Mouse (Mus musculus): ENCODE results near the gene Polr2f. TPM values are rescaled to one million over a fixed set of nuclear protein-coding genes. Genes with fewer than 3 reads are reported as not detected.

Gene Polr2f
- total RNA-seq, 2 experiments from 2014 or later: 72.2 to 92.4 TPM

Other genes with a start within 250 kb of the Polr2f start
- not detected for gene Gm49510, start 241.3 kb upstream of the Polr2f start, total RNA-seq (2021)
- 10 to 100 TPM; 14.6 to 16.4 TPM for gene Sh3bp1, start 241.2 kb upstream of the Polr2f start, total RNA-seq (2021)
- gene Pdxp, start 227.1 kb upstream of the Polr2f start, total RNA-seq (2021): 10 to 100 TPM; 16.4 to 21.7 TPM
- 1,000 to 10,000 TPM; 1,203 to 1,363 TPM for gene Lgals1, start 214.3 kb upstream of the Polr2f start, total RNA-seq (2021)
- 10 to 100 TPM; 34.4 to 38.6 TPM for gene Nol12, start 206.1 kb upstream of the Polr2f start, total RNA-seq (2021)
- 10 to 100 TPM; 83.6 to 94.1 TPM for gene Triobp, start 193.3 kb upstream of the Polr2f start, total RNA-seq (2021)
- gene H1f0, start 112.6 kb upstream of the Polr2f start, total RNA-seq (2021): 100 to 1,000 TPM; 212 to 246 TPM
- not detected for gene Galr3, start 99.1 kb upstream of the Polr2f start, total RNA-seq (2021)
- gene Ankrd54, start 78.1 kb upstream of the Polr2f start, total RNA-seq (2021): 10 to 100 TPM; 11.6 to 13.5 TPM
- 100 to 1,000 TPM; 106 to 111 TPM for gene Eif3l, start 65.8 kb upstream of the Polr2f start, total RNA-seq (2021)
- gene Micall1, start 32.1 kb upstream of the Polr2f start, total RNA-seq (2021): 10 to 100 TPM; 26.5 to 29.4 TPM
- gene 1700088E04Rik, start 244 bp downstream of the Polr2f start, total RNA-seq (2021): 1 to 10 TPM in 1 of 2 experiments, under 1 TPM in 1; 0.96 to 1.6 TPM
- 10 to 100 TPM; 11.6 to 13.7 TPM for gene Sox10, start 24.2 kb downstream of the Polr2f start, total RNA-seq (2021)
- 10 to 100 TPM; 21.9 to 24.2 TPM for gene Pick1, start 88.2 kb downstream of the Polr2f start, total RNA-seq (2021)
- 1 to 10 TPM; 1.2 TPM for gene Gm49486, start 88.4 kb downstream of the Polr2f start, total RNA-seq (2021)
- under 1 TPM; 0.29 to 0.36 TPM for gene Slc16a8, start 113.8 kb downstream of the Polr2f start, total RNA-seq (2021)
- 1 to 10 TPM; 5.0 to 9.0 TPM for gene Baiap2l2, start 144.5 kb downstream of the Polr2f start, total RNA-seq (2021)
- 10 to 100 TPM; 11.5 to 15.7 TPM for gene Pla2g6, start 187.4 kb downstream of the Polr2f start, total RNA-seq (2021)
- 1 to 10 TPM; 3.8 to 4.0 TPM for gene Maff, start 205.6 kb downstream of the Polr2f start, total RNA-seq (2021)

All from gastrocnemius, postnatal 4 days (tissue).